Mouse (Mus musculus): Measurements from ENCODE around the gene Plekhb2.

Plekhb2 gene

GRCm38 (mm10) chr1:34868391-34868790 lies 18.6 kb downstream of the Plekhb2 start:
- no peak for DNase-seq

GRCm38 (mm10) chr1:34869231-34869630 lies 19.5 kb downstream of the Plekhb2 start:
- no peak for DNase-seq

- DNase-seq = no peak
Observed at GRCm38 (mm10) chr1:34871170-34871569, 21.4 kb downstream of the Plekhb2 start.

GRCm38 (mm10) chr1:34873551-34873950 lies 23.8 kb downstream of the Plekhb2 start:
- no peak for DNase-seq

GRCm38 (mm10) chr1:34879611-34880010 lies 29.8 kb downstream of the Plekhb2 start:
- no peak for DNase-seq

GRCm38 (mm10) chr1:34883776-34884175 lies 34.0 kb downstream of the Plekhb2 start:
- no peak for DNase-seq

- DNase-seq = peak; percentile 46 to 52
Observed at GRCm38 (mm10) chr1:34891559-34892289, 41.9 kb downstream of the Plekhb2 start.

GRCm38 (mm10) chr1:34892466-34892865 lies 42.7 kb downstream of the Plekhb2 start:
- DNase-seq = no peak

GRCm38 (mm10) chr1:34893331-34893730 lies 43.6 kb downstream of the Plekhb2 start:
- DNase-seq = no peak

GRCm38 (mm10) chr1:34893831-34894230 lies 44.1 kb downstream of the Plekhb2 start:
- DNase-seq = peak in 1 of 2 experiments; percentile 17

- no peak for DNase-seq
Observed at GRCm38 (mm10) chr1:34896102-34896501, 46.3 kb downstream of the Plekhb2 start.

- peak; percentile 69 to 73 for DNase-seq
Observed at GRCm38 (mm10) chr1:34896898-34897297, 47.1 kb downstream of the Plekhb2 start.

- DNase-seq = no peak
Observed at GRCm38 (mm10) chr1:34928656-34929055, 78.9 kb downstream of the Plekhb2 start.
